Mouse (Mus musculus): ENCODE measurements around the gene Psmd14. TPM values are rescaled to one million over a fixed set of nuclear protein-coding genes. Genes with fewer than 3 reads are reported as not detected.

Gene Psmd14
- total RNA-seq, 2 experiments from 2014 or later: 103 to 111 TPM

DNA sequence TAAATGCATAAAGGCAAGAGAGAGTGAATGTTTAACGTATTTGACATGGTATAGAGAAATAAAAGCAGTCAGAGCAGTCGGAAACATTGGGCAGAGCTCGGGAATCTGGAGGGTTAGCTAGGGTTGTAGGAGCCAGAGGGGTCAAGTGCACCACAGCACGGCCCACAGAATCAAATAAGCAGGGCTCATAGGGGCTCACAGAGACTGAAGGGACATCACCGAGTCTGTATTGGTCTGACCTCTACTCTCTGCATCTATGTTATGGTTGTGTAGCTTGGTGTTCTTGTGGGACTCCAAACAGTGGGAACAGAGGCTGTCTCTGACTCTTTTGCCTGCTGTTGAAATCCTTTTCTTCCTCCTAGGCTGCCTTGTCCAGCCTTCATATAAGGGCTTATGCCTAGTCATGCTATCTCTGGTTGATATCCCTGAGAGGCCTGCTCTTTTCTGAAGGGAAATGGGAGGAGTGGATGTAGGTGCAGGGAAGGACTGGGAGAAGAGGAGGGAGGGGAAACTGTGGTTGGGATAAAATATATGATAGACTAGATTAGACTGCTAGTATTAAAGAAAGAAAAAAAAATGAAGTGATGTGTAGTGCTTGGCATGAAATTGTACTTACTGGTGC lies 47.9 kb downstream of the Psmd14 start:
- no peak for DNase-seq (ENCODE audit: extremely low spot score in 1 of 2, low spot score in 1 of 2)

- DNase-seq (ENCODE audit: extremely low spot score in 1 of 2, low spot score in 1 of 2): no peak
Observed at GRCm38 (mm10) chr2:61760044-61760443, 48.5 kb downstream of the Psmd14 start.

GRCm38 (mm10) chr2:61764470-61765105 lies 53.1 kb downstream of the Psmd14 start:
- DNase-seq (ENCODE audit: extremely low spot score in 1 of 2, low spot score in 1 of 2): no peak

GRCm38 (mm10) chr2:61765526-61765925 lies 54.0 kb downstream of the Psmd14 start:
- no peak for DNase-seq (ENCODE audit: extremely low spot score in 1 of 2, low spot score in 1 of 2)

GRCm38 (mm10) chr2:61780794-61781193 lies 69.3 kb downstream of the Psmd14 start:
- DNase-seq (ENCODE audit: extremely low spot score in 1 of 2, low spot score in 1 of 2): no peak

DNA sequence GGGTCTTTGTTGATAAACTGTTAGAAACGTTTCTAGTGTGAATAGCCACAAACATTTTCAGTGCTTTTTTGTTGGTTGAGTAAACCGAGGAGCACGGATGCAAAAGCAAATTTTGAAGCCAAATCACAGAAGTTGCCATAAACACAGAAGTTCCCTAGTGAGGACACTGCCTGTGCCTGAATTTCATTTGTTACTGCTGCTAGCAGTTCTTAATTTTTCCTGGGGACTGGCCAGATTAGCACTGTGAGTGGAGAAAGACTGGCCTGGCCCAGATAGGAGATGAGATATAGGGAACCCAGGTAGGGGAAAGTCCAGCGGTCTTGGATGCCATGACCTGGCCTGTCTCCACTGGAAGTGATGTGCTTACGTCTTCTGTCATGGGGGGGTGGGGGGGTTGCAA lies 83.5 kb downstream of the Psmd14 start:
- no peak for DNase-seq (ENCODE audit: extremely low spot score in 1 of 2, low spot score in 1 of 2)

DNA sequence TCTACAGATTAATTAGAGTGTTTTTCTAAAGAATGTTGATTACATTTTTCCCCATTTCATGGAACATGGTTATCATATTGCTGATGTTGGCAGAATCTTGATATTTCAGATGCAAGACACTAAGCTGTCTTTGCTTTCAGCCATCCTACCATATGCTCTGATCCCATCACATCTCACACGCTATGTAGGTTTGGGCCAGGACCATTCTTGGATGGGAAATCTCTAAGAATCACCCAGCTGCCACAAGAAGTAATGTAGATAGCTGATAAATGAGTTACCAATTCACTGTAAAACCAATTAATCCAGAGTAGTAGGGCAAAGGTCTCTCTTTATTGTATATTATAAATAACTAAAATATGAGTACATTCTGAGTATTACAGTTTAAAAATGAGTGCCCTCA lies 86.6 kb downstream of the Psmd14 start:
- DNase-seq (ENCODE audit: extremely low spot score in 1 of 2, low spot score in 1 of 2): no peak

DNA sequence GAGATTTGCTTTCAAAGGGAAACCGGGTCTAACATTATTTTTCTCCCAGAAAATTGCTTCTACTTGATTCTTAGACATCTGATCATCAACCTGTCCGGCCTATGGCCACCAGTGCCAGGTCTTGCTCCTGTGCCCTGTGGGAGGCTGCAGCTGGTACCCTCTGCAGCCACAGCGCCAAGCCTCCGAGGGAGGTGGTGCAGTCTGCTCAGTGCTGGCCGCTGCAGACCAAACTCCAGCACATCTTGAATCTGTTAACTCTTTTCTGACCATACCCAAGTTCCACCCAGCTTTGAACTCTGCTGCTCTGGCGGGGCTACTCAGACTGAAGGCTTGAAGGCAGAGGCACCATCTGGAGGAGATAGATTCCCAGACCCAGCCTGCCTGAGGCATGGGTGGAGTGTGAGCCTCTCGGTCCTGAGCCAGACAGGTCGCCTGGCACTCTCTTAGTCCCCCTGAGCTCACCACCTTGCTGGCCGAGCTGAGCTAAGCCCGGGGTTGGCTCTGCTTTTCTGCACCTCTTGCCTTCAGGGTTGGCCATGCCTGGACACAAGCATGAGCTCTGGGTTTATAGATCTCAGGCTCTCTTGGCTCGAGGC lies 91.3 kb downstream of the Psmd14 start, which contains the start of gene Tbr1:
Gene Tbr1 (plus strand): TSS at position 275 of the 596 bp plus-strand sequence.
- DNase-seq (ENCODE audit: extremely low spot score in 1 of 2, low spot score in 1 of 2): peak in 1 of 2 experiments; percentile 37

DNA sequence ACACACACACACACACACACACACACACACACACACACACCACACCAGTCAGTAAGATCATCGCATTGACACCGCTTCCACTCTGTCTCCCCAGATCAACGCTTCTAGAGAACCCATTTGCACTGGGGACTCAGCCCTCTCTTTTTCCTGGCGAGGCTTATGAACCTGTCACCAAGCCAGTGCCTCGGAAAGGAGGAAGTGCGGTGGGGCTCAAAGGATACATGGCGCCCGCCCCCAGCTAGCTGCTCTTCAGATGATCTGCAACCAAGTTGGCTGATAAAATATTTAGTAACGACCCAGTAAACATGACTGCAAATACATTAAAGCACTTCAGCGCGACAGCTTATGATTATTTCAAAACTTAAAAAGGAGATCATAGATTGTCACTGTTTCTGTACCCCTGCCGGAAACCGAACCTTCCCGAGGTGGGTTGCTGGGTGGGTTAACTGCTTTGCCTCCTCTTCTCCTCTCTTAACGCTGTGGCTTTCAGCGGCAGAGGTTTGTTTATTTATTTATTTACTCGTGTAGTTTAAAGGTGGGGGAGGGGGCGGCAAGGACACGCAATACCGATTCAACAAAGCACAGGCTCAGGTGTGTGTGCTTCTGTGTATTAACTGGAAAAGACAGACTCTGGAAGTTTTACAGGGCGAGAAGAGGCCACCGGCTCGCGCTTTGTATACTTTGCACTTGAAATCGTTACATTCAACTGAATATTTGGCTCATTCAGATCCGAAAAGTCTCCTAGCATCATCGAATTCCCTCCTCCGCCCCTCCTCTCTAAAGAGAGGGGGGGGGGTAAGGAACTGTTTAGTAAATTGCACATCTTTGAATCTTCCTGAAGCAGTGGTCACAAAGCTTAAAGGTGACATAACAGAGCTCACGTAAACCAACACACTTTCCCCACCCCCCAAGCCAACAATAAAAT lies 92.2 kb downstream of the Psmd14 start:
- peak in 1 of 2 experiments; percentile 35 for DNase-seq (ENCODE audit: extremely low spot score in 1 of 2, low spot score in 1 of 2)

DNA sequence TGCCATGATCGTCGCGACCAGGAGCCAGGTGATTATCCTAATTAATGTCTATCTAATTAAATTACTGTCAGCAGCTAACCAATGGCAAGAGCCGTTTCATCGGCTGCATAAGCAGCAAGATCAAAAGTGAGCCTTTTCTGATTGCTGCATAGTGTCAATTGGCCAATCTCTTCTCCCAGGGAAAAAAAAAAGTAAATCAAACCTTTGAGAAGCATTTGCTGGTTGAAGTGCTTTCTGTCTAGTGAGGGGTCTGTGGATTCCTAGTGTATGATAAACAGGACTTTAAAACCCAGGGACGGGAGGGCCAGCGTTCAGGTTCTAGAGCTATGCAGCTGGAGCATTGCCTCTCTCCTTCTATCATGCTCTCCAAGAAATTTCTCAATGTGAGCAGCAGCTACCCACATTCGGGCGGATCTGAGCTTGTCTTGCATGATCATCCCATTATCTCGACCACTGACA lies 92.9 kb downstream of the Psmd14 start:
- peak; percentile 40 to 58 for DNase-seq (ENCODE audit: extremely low spot score in 1 of 2, low spot score in 1 of 2)

DNA sequence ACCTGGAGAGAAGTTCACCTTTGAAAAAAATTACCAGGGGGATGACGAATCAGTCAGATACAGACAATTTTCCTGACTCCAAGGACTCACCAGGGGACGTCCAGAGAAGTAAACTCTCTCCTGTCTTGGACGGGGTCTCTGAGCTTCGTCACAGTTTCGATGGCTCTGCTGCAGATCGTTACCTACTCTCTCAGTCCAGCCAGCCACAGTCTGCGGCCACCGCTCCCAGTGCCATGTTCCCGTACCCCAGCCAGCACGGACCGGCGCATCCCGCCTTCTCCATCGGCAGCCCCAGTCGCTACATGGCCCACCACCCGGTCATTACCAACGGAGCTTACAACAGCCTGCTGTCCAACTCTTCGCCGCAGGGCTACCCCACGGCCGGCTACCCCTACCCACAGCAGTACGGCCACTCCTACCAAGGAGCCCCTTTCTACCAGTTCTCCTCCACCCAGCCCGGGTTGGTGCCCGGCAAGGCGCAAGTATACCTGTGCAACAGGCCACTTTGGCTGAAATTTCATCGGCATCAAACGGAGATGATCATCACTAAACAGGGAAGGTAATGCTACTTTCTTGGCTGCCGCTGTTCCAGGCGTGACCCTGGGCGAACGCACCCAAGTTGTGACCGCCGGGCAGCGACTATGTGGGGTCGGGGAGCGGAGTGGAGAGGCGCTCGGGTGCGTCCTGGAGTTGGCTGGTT lies 93.5 kb downstream of the Psmd14 start:
- DNase-seq (ENCODE audit: extremely low spot score in 1 of 2, low spot score in 1 of 2): peak; percentile 35 to 46

DNA sequence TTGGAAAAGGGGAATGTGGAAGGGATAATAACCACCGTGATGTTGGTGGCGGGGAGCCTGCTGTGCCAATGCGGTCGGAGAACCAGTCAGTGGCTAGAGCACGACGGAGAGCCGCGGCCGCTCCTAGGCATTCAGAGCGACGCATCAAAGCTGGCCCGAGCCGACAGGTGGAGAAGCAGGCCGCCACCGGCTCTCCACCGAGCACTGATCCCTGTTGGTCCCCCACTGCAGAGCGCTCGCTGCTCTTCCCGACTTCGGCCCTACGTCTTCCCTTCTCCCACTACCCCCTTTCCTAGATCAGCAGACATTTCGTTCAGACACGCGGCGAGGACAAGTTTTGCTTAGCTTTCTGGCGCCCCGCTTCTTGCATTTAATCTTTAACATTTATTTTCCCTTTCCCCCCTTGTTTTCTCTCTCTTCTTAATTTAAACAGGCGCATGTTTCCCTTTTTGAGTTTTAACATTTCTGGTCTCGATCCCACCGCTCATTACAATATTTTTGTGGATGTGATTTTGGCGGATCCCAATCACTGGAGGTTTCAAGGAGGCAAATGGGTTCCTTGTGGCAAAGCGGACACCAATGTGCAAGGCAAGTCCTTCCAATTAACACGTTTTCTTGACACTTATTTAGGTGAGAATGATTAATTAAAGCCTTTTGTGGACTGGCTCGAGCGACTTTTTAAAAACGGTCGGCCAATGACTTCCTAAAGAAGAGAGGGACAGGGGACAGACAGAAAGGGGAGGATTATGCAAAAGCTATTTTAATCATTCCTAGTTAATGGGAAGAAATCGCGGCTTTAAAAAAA lies 94.2 kb downstream of the Psmd14 start:
- DNase-seq (ENCODE audit: extremely low spot score in 1 of 2, low spot score in 1 of 2): peak in 1 of 2 experiments; percentile 39

- no peak for DNase-seq (ENCODE audit: extremely low spot score in 1 of 2, low spot score in 1 of 2)
Observed at GRCm38 (mm10) chr2:61806346-61806825, 94.9 kb downstream of the Psmd14 start.

DNA sequence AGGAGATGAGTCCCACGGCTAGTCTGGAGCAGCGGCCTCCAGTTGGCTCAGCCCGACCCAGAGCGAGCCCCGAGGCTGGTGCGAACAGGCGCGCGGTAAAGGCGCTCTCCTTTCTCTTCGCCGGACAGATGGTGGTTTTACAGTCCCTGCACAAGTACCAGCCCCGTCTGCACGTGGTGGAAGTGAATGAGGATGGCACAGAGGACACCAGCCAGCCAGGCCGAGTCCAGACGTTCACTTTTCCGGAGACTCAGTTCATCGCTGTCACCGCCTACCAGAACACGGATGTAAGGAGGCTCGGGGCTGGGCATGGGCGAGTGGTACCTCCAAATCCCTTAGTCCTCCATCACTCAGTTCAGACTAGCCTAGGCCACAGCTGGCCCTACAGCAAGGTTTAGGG lies 95.7 kb downstream of the Psmd14 start:
- DNase-seq (ENCODE audit: extremely low spot score in 1 of 2, low spot score in 1 of 2): peak; percentile 24 to 45

DNA sequence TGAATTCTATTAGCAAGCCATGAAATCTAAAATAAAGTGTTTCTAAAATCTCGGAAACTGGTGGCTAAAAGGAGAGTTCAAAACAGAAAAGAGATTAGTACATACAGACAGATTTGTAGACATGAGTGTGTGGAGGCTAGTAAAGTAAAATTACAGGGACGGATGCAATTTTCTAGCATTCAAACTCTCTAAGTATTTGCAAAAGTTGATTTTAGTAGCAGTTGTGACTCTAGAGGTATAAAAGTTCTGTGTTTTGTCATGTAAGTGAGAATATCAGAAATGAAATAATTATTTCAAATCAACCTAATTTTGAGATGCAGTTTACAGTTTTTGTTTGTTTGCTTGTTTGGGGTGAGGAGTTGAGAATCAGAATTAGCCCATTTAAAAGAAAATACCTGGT lies 96.3 kb downstream of the Psmd14 start:
- DNase-seq (ENCODE audit: extremely low spot score in 1 of 2, low spot score in 1 of 2): no peak

DNA sequence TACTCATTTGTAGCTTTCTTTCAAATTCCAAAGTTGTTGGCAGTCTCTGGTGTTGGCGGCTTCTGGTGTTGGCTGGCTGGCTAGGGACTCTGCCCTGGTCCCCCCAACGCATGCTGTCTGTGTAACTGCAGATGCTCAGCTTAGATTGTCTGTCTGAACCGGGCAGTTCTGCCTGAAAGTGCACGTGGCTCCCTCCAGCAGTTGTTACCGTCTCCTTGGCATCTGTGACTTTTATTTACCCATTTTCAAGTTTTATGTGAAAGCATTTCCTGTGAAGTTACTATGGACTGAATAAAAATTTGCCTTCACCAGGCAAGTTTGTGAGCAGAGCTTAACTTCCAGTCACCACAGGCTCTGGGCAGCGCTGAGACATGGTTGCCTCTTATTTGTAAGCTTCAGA lies 97.3 kb downstream of the Psmd14 start:
- DNase-seq (ENCODE audit: extremely low spot score in 1 of 2, low spot score in 1 of 2): peak in 1 of 2 experiments; percentile 16

DNA sequence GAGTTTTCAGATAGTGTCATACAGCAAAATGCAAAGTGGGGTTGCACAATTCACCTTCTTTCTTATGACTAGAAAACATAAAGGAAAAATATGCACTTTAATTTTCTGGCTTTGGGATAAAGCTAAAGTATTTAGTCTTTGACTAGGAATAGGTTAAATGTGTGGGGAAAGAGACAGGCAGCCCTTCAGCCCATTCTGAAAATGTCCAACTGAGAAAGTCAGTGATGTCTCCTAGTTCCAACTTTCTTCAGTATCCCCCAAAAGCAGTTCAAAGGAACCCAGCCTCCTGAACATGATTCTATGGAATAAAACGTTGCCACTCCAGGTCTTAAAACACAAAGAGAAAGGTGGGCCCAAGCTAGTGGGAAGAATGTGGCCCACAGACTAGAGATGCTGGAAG lies 97.9 kb downstream of the Psmd14 start:
- no peak for DNase-seq (ENCODE audit: extremely low spot score in 1 of 2, low spot score in 1 of 2)

- no peak for DNase-seq (ENCODE audit: extremely low spot score in 1 of 2, low spot score in 1 of 2)
Observed at GRCm38 (mm10) chr2:61810751-61811150, 99.3 kb downstream of the Psmd14 start.

DNA sequence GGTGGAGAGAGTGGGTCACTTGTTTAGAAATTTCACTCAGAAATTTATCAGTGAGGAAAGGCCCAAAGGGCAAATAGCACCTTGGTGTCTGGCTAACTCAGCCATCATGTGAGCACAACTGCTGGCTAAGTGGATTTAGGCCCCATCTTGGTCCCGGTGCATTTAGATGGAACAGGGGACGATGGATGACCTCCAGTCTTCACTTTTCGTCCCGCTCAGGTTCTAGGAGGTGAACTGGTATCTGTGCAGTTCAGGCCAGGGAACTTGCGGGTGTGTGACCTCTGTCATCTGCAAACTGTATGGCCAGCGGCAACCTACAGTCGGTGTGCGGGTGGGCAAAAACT lies 99.6 kb downstream of the Psmd14 start:
- no peak for DNase-seq (ENCODE audit: extremely low spot score in 1 of 2, low spot score in 1 of 2)
